Mouse (Mus musculus): ENCODE data around the gene Tbce. TPM values are rescaled to one million over a fixed set of nuclear protein-coding genes. Genes with fewer than 3 reads are reported as not detected.

Tbce gene
- not detected in 2 replicates for polyA plus RNA-seq (2012; ENCODE audit: insufficient read depth, insufficient read length, low replicate concordance, missing spikeins)

DNA sequence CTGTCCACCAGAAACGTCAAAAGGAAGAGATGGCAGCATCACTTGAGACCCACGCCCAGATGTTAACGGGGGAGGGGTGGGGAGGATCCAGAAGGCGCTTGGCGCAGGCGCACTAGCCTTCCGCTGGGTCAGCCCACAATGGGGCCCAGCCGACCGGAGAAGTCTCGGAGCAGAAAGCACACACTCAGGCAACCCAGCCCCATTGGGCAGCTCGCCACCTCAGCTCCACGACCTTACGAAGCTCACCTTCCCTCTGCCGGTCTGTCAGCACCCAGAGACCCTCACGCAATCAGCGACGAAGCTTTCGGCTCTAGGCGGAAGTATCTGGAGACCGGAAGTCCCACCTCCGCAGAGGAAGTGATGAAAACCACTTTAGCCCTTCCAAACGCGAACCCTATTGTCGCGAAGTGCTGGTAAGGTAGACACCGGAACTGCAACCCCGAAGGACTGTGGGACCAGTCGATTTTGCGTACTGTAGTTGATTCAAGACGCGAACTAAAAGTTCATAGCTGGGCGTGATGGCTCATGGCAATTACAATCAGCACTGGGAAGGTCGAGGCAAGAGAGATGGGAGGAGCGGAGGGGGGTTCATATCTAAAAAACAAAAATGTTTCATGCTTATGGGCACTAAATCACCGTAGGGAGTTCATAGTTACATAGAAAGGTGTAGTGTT lies at the start of gene Tbce:
TSS of gene Tbce (minus strand) at position 347 of the 674 bp plus-strand sequence.
- under 1% methylated on average over 35 of the region's 35 CpGs for WGBS
- H3K4me1 ChIP-seq (ENCODE audit: control insufficient read depth, insufficient read depth, low read length): peaks cover 3% of the 10 kb centered on the region
- H3K27ac ChIP-seq (ENCODE audit: insufficient read depth, low read depth, low read length): peak within 1 kb of the TSS; percentile 93
- peak within 1 kb of the TSS; percentile 78 for H3K4me3 ChIP-seq (ENCODE audit: insufficient read depth, low read depth, low read length)
- no peak for TF ChIP-seq CTCF (IDR thresholded peaks at IDR 0.05; ENCODE audit: insufficient read depth, low read depth, low read length)
- peak; percentile 38; the same call in 1 of the 2 replicates for TF ChIP-seq POLR2A (IDR thresholded peaks at IDR 0.05; ENCODE audit: insufficient read depth, low read depth, low read length)

DNA sequence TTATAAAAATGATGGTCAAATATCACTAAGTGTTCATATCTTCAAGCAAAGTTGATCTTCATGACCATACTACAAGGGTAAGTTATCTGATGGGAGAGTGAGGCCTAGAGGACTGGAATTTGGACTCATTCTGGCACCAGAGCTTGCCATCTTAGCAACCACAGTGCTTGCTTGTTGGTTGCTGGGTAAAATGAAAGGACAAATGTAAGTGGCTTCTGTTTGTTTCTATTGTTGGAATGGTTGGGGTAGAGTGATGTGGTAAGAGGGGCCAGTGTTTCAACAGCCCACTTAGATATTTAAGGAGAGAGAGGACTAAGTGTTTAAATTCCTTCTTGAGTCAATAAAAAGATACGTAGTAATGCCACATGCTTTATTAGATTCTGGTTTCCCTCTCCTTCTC lies 49.2 kb upstream of the Tbce start:
- H3K4me1 ChIP-seq (ENCODE audit: control insufficient read depth, insufficient read depth, low read length): no peaks in the 10 kb centered on the region
- H3K27ac ChIP-seq (ENCODE audit: insufficient read depth, low read depth, low read length): no peak overlapping the region
- 75% methylated on average over 1 of the region's 1 CpGs for WGBS
- TF ChIP-seq POLR2A (IDR thresholded peaks at IDR 0.05; ENCODE audit: insufficient read depth, low read depth, low read length): no peak
- no peak overlapping the region for H3K4me3 ChIP-seq (ENCODE audit: insufficient read depth, low read depth, low read length)

- H3K4me1 ChIP-seq (ENCODE audit: control insufficient read depth, insufficient read depth, low read length): no peaks in the 10 kb centered on the region
- H3K4me3 ChIP-seq (ENCODE audit: insufficient read depth, low read depth, low read length): no peak overlapping the region
- TF ChIP-seq POLR2A (IDR thresholded peaks at IDR 0.05; ENCODE audit: insufficient read depth, low read depth, low read length) (no peak), CTCF (IDR thresholded peaks at IDR 0.05; ENCODE audit: insufficient read depth, low read depth, low read length) (no peak)
- 88% methylated on average over 1 of the region's 1 CpGs for WGBS
- H3K27ac ChIP-seq (ENCODE audit: insufficient read depth, low read depth, low read length): no peak overlapping the region
Observed at GRCm38 (mm10) chr13:14075326-14075725, 35.9 kb upstream of the Tbce start.

DNA sequence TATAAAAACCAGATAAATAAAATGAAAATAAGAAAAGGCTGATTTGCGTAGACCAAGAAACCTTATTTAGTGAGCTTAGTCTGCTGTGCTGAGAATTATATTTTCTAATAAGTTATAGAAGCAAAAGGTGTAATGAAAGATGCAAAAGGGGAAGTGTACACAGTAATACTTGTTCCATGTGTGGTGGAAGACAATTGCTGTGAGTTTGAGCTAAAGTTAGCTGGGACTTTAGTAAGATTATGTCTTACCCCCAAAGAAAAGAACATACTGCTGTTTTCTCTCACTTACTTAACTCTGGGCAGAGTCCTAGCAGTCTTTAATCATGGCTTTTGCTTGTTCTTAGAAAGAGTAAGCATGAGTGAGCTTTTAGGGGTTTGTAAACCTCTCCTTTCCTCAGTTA lies 34.9 kb upstream of the Tbce start:
- no peak for TF ChIP-seq POLR2A (IDR thresholded peaks at IDR 0.05; ENCODE audit: insufficient read depth, low read depth, low read length)
- TF ChIP-seq CTCF (IDR thresholded peaks at IDR 0.05; ENCODE audit: insufficient read depth, low read depth, low read length): no peak
- no peaks in the 10 kb centered on the region for H3K4me1 ChIP-seq (ENCODE audit: control insufficient read depth, insufficient read depth, low read length)
- H3K4me3 ChIP-seq (ENCODE audit: insufficient read depth, low read depth, low read length): no peak overlapping the region
- 95% methylated on average over 1 of the region's 1 CpGs for WGBS
- H3K27ac ChIP-seq (ENCODE audit: insufficient read depth, low read depth, low read length): no peak overlapping the region

- no peak overlapping the region for H3K4me3 ChIP-seq (ENCODE audit: insufficient read depth, low read depth, low read length)
- WGBS: 57% methylated on average over 1 of the region's 1 CpGs
- H3K27ac ChIP-seq (ENCODE audit: insufficient read depth, low read depth, low read length): no peak overlapping the region
- no peak for TF ChIP-seq POLR2A (IDR thresholded peaks at IDR 0.05; ENCODE audit: insufficient read depth, low read depth, low read length)
- no peak for TF ChIP-seq CTCF (IDR thresholded peaks at IDR 0.05; ENCODE audit: insufficient read depth, low read depth, low read length)
- H3K4me1 ChIP-seq (ENCODE audit: control insufficient read depth, insufficient read depth, low read length): no peaks in the 10 kb centered on the region
Observed at GRCm38 (mm10) chr13:14069291-14069690, 29.9 kb upstream of the Tbce start.

DNA sequence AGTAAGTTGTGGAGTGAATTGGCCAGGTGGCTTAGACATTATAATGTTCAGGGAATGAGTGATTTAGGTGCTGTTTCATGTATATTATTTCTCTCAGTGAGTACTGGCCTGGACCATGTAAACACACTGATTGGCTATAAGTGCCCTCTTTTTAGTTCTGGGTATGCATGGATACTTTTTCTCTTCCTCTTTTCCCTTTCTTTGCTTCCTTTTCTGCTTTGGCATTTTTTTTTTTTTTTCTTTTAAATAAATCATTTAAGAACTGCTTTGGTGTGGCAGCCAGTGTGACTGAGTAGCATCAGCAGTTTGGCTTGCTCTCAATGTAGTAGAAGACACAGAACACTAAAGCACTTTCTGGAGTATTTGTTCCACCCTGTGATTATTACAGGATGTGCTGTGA lies 28.6 kb upstream of the Tbce start:
- TF ChIP-seq CTCF (IDR thresholded peaks at IDR 0.05; ENCODE audit: insufficient read depth, low read depth, low read length) (no peak), POLR2A (IDR thresholded peaks at IDR 0.05; ENCODE audit: insufficient read depth, low read depth, low read length) (no peak)
- H3K4me3 ChIP-seq (ENCODE audit: insufficient read depth, low read depth, low read length): no peak overlapping the region
- no peaks in the 10 kb centered on the region for H3K4me1 ChIP-seq (ENCODE audit: control insufficient read depth, insufficient read depth, low read length)
- no peak overlapping the region for H3K27ac ChIP-seq (ENCODE audit: insufficient read depth, low read depth, low read length)

DNA sequence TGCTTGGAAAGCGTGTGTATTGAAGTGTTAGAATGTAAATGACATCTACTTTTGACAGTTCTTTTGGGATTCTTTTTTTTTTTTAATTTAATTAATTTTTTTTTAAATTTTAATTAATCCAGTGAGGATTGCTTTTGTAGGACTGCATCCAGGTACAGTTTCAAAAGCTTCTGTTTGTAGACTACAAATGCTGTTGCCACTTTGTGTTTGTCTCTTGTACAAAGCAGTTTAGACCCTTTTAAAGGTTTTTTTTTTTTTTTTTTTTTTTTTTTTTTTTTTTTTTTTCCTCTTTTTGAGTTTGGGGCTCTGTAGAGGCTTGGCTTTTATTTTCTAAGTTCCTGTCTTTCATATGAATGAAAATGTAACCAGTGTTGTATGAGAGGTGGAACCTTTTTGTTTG lies 26.3 kb upstream of the Tbce start:
- TF ChIP-seq POLR2A (IDR thresholded peaks at IDR 0.05; ENCODE audit: insufficient read depth, low read depth, low read length) (no peak), CTCF (IDR thresholded peaks at IDR 0.05; ENCODE audit: insufficient read depth, low read depth, low read length) (no peak)
- 61% methylated on average over 1 of the region's 1 CpGs for WGBS
- Histone ChIP-seq H3K4me3 (ENCODE audit: insufficient read depth, low read depth, low read length) (no peak overlapping the region), H3K4me1 (ENCODE audit: control insufficient read depth, insufficient read depth, low read length) (peaks cover 4% of the 10 kb centered on the region), H3K27ac (ENCODE audit: insufficient read depth, low read depth, low read length) (no peak overlapping the region)

- Histone ChIP-seq H3K27ac (ENCODE audit: insufficient read depth, low read depth, low read length) (no peak overlapping the region), H3K4me1 (ENCODE audit: control insufficient read depth, insufficient read depth, low read length) (peaks cover 4% of the 10 kb centered on the region), H3K4me3 (ENCODE audit: insufficient read depth, low read depth, low read length) (peak overlapping the region; percentile 79)
- 1% methylated on average over 9 of the region's 9 CpGs for WGBS
- TF ChIP-seq POLR2A (IDR thresholded peaks at IDR 0.05; ENCODE audit: insufficient read depth, low read depth, low read length) (no peak), CTCF (IDR thresholded peaks at IDR 0.05; ENCODE audit: insufficient read depth, low read depth, low read length) (no peak)
Observed at GRCm38 (mm10) chr13:14065028-14065380, 25.6 kb upstream of the Tbce start.

DNA sequence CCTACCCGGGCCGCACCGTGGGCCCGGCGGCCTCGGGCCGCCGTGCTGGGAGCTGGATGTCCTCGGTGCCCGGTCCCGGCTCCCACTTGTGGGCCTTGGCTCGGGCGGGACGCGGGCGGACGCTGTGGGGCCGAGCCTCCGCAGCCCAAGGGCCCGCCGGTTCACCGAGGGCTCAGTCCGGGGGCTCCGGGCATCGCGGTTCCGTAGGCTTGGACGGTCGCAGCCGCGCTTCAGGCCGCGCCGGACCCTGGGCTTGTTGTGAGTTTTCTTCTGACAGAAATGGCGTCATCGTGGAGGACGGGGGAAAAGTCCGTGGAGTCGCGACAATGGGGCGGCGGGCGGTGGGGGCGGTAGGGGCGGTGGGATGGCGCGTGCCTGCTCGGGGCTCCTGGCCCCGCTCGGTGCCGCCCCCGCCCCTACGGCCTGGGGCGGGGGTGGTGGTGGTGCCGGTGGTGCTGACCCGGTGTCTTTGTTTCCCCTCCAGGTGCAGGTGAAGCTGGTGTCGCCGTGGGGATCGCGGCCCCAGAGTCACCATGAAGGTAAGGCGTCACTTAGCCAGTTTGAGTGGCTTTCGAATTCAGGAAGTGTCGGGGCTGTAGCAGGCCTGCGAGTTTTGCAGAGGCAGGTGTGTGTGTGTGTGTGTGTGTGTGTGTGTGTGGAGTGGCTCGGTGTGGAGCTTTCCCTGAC lies 25.0 kb upstream of the Tbce start:
- Histone ChIP-seq H3K27ac (ENCODE audit: insufficient read depth, low read depth, low read length) (peak overlapping the region; percentile 58; the same call in 1 of the 2 replicates), H3K4me3 (ENCODE audit: insufficient read depth, low read depth, low read length) (peak overlapping the region; percentile 79), H3K4me1 (ENCODE audit: control insufficient read depth, insufficient read depth, low read length) (peaks cover 4% of the 10 kb centered on the region)
- no peak for TF ChIP-seq POLR2A (IDR thresholded peaks at IDR 0.05; ENCODE audit: insufficient read depth, low read depth, low read length)
- WGBS: under 1% methylated on average over 65 of the region's 65 CpGs
